Mouse (Mus musculus): ENCODE results near the gene Ccr7. TPM values are rescaled to one million over a fixed set of nuclear protein-coding genes. Genes with fewer than 3 reads are reported as not detected.

Gene Ccr7
- polyA plus RNA-seq, 1 experiment from 2014 or later: 1.6 TPM

- H3K27me3 ChIP-seq (ENCODE audit: insufficient read depth, low read length): no peaks in the 10 kb centered on the region
- H3K4me2 ChIP-seq (ENCODE audit: low read depth, low read length): no peak overlapping the region
- ATAC-seq: no peak
- no peak for DNase-seq
- no peaks in the 10 kb centered on the region for H3K9me3 ChIP-seq (ENCODE audit: low read length)
- H3K36me3 ChIP-seq (replicated peaks; ENCODE audit: insufficient read depth, low read length): no peaks in the 10 kb centered on the region
- peaks cover 27% of the 10 kb centered on the region for H3K4me1 ChIP-seq (ENCODE audit: insufficient read depth)
- WGBS (ENCODE audit: insufficient replicate concordance): 34% methylated on average over 18 of the region's 18 CpGs
- peak overlapping the region; percentile 44; the same call in 1 of the 2 replicates for H3K27ac ChIP-seq (ENCODE audit: low read depth)
- no peak for TF ChIP-seq EP300 (IDR thresholded peaks at IDR 0.05; ENCODE audit: low read depth)
- no peak for TF ChIP-seq CTCF (IDR thresholded peaks at IDR 0.05; ENCODE audit: low read depth)
- H3K9ac ChIP-seq (replicated peaks): no peak overlapping the region
- H3K4me3 ChIP-seq (ENCODE audit: low read depth, low read length): no peak overlapping the region
Observed at GRCm38 (mm10) chr11:99142493-99143095, 12.3 kb downstream of the Ccr7 start.

GRCm38 (mm10) chr11:99142046-99142445 is 12.8 kb downstream of the Ccr7 start:
- no peak for ATAC-seq

DNA sequence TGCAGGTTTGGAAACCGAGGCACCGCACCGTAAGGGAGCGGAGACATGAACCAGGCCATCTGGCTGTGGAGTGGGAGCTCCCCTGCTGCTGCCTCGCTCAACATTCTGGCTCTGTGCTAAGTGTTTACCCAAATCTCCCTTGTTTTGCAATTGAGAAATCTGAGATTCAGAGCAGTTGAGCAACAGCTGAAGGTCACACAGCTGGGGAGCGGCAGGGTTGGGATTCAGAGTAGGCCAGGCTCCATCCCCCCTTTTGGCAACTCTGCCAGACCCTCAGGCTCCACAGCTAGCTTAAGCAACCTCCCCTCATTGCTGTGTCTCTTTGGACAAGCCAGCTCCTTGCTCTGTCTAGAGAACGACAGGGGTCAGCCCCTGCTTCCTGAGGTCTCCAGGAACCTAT is 13.3 kb downstream of the Ccr7 start:
- WGBS (ENCODE audit: insufficient replicate concordance): 57% methylated on average over 7 of the region's 7 CpGs
- no peaks in the 10 kb centered on the region for H3K9me3 ChIP-seq (ENCODE audit: low read length)
- DNase-seq: peak; percentile 47
- H3K4me3 ChIP-seq (ENCODE audit: low read depth, low read length): no peak overlapping the region
- peaks cover 23% of the 10 kb centered on the region for H3K4me1 ChIP-seq (ENCODE audit: insufficient read depth)
- H3K36me3 ChIP-seq (replicated peaks; ENCODE audit: insufficient read depth, low read length): no peaks in the 10 kb centered on the region
- H3K27me3 ChIP-seq (ENCODE audit: insufficient read depth, low read length): no peaks in the 10 kb centered on the region
- no peak overlapping the region for H3K27ac ChIP-seq (ENCODE audit: low read depth)
- no peak overlapping the region for H3K9ac ChIP-seq (replicated peaks)
- peak; percentile 88 for ATAC-seq
- H3K4me2 ChIP-seq (ENCODE audit: low read depth, low read length): no peak overlapping the region
- TF ChIP-seq CTCF (IDR thresholded peaks at IDR 0.05; ENCODE audit: low read depth): no peak
- no peak for TF ChIP-seq EP300 (IDR thresholded peaks at IDR 0.05; ENCODE audit: low read depth)

More at GRCm38 (mm10) chr11:99142046-99142445, 12.8 kb downstream of the Ccr7 start:
- Histone ChIP-seq H3K4me2 (ENCODE audit: low read depth, low read length) (no peak overlapping the region; the same call in 1 of the 2 replicates), H3K4me3 (ENCODE audit: low read depth, low read length) (no peak overlapping the region), H3K27me3 (ENCODE audit: insufficient read depth, low read length) (no peaks in the 10 kb centered on the region), H3K36me3 (replicated peaks; ENCODE audit: insufficient read depth, low read length) (no peaks in the 10 kb centered on the region), H3K4me1 (ENCODE audit: insufficient read depth) (peaks cover 25% of the 10 kb centered on the region), H3K9me3 (ENCODE audit: low read length) (no peaks in the 10 kb centered on the region), H3K9ac (replicated peaks) (no peak overlapping the region), H3K27ac (ENCODE audit: low read depth) (no peak overlapping the region; the same call in 1 of the 2 replicates)
- WGBS (ENCODE audit: insufficient replicate concordance): 66% methylated on average over 6 of the region's 6 CpGs
- TF ChIP-seq CTCF (IDR thresholded peaks at IDR 0.05; ENCODE audit: low read depth) (no peak), EP300 (IDR thresholded peaks at IDR 0.05; ENCODE audit: low read depth) (no peak)
- DNase-seq: no peak

DNA sequence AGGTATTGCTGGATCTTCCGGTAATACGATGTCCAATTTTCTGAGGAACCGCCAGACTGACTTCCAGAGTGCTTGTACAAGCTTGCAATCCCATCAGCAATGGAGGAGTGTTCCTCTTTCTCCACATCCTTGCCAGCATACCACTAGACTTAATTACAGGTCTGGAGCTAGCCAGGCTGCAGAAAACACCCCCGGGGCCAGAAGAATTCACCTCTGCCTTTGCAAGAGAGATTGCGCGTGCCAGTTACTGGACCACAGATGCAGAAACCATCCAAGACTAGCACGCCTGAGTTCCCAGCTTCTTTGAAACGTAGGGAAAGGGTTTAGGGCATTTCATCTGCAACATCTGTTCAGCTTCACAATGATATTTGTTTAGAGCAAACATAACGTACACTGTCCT is 15.9 kb downstream of the Ccr7 start:
- ATAC-seq (no peak), DNase-seq (no peak)
- Histone ChIP-seq H3K27me3 (ENCODE audit: insufficient read depth, low read length) (no peaks in the 10 kb centered on the region), H3K4me3 (ENCODE audit: low read depth, low read length) (no peak overlapping the region), H3K9me3 (ENCODE audit: low read length) (no peaks in the 10 kb centered on the region), H3K36me3 (replicated peaks; ENCODE audit: insufficient read depth, low read length) (no peaks in the 10 kb centered on the region), H3K27ac (ENCODE audit: low read depth) (no peak overlapping the region), H3K4me2 (ENCODE audit: low read depth, low read length) (no peak overlapping the region), H3K9ac (replicated peaks) (no peak overlapping the region; the same call in 1 of the 2 replicates), H3K4me1 (ENCODE audit: insufficient read depth) (peaks cover 23% of the 10 kb centered on the region)
- 75% methylated on average over 9 of the region's 9 CpGs for WGBS (ENCODE audit: insufficient replicate concordance)
- TF ChIP-seq EP300 (IDR thresholded peaks at IDR 0.05; ENCODE audit: low read depth): no peak
- TF ChIP-seq CTCF (IDR thresholded peaks at IDR 0.05; ENCODE audit: low read depth): no peak

- no peaks in the 10 kb centered on the region for H3K27me3 ChIP-seq (ENCODE audit: insufficient read depth, low read length)
- no peak overlapping the region for H3K27ac ChIP-seq (ENCODE audit: low read depth)
- 51% methylated on average over 4 of the region's 4 CpGs for WGBS (ENCODE audit: insufficient replicate concordance)
- no peaks in the 10 kb centered on the region for H3K36me3 ChIP-seq (replicated peaks; ENCODE audit: insufficient read depth, low read length)
- ATAC-seq: no peak
- H3K4me2 ChIP-seq (ENCODE audit: low read depth, low read length): no peak overlapping the region
- no peak for TF ChIP-seq EP300 (IDR thresholded peaks at IDR 0.05; ENCODE audit: low read depth)
- TF ChIP-seq CTCF (IDR thresholded peaks at IDR 0.05; ENCODE audit: low read depth): no peak
- no peak for DNase-seq
- no peak overlapping the region for H3K9ac ChIP-seq (replicated peaks)
- H3K4me1 ChIP-seq (ENCODE audit: insufficient read depth): peaks cover 11% of the 10 kb centered on the region
- H3K4me3 ChIP-seq (ENCODE audit: low read depth, low read length): no peak overlapping the region
- no peaks in the 10 kb centered on the region for H3K9me3 ChIP-seq (ENCODE audit: low read length)
Observed at GRCm38 (mm10) chr11:99137385-99137784, 17.5 kb downstream of the Ccr7 start.

DNA sequence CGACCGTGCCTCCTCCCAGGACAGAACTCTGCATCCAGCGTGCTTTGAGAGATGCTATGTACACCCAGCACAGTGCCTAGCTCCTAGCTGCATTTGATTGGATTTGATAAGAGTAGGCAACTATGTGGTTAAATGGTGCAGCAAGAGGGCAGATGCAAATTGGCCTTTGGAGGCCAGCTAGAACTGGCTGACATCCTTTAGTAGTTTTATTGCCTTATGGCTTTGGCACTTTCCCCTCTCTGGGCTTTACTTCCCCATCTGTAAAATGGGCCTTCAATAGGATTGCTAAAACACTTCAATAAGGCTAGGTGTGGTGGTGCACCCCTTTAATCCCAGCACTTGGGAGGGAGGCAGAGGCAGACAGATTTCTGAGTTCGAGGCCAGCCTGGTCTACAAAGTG is 17.9 kb downstream of the Ccr7 start:
- DNase-seq (no peak), ATAC-seq (no peak)
- Histone ChIP-seq H3K4me3 (ENCODE audit: low read depth, low read length) (no peak overlapping the region), H3K27ac (ENCODE audit: low read depth) (0 out of 2 replicates have a peak overlapping the region, but pooled peaks have one; percentile 22), H3K9ac (replicated peaks) (no peak overlapping the region), H3K9me3 (ENCODE audit: low read length) (no peaks in the 10 kb centered on the region), H3K4me2 (ENCODE audit: low read depth, low read length) (no peak overlapping the region), H3K36me3 (replicated peaks; ENCODE audit: insufficient read depth, low read length) (no peaks in the 10 kb centered on the region), H3K4me1 (ENCODE audit: insufficient read depth) (peaks cover 11% of the 10 kb centered on the region), H3K27me3 (ENCODE audit: insufficient read depth, low read length) (no peaks in the 10 kb centered on the region)
- WGBS (ENCODE audit: insufficient replicate concordance): 44% methylated on average over 4 of the region's 4 CpGs
- no peak for TF ChIP-seq CTCF (IDR thresholded peaks at IDR 0.05; ENCODE audit: low read depth)
- no peak for TF ChIP-seq EP300 (IDR thresholded peaks at IDR 0.05; ENCODE audit: low read depth)

Measured in liver, postnatal 0 days (tissue).